Mouse (Mus musculus): ENCODE data around the gene Cops4. TPM values are rescaled to one million over a fixed set of nuclear protein-coding genes. Genes with fewer than 3 reads are reported as not detected.

Cops4 gene
- polyA plus RNA-seq, 1 experiment: 234 TPM

GRCm38 (mm10) chr5:100567258-100568032, 49.3 kb downstream of the Cops4 start:
- H3K4me3 ChIP-seq (ENCODE audit: insufficient read depth, low read depth, low read length): no peak overlapping the region
- no peak overlapping the region for H3K27ac ChIP-seq (ENCODE audit: insufficient read depth, low read depth, low read length)
- H3K4me1 ChIP-seq (ENCODE audit: control insufficient read depth, insufficient read depth, low read length): no peaks in the 10 kb centered on the region; the same call in 1 of the 2 replicates
- TF ChIP-seq CTCF (IDR thresholded peaks at IDR 0.05; ENCODE audit: insufficient read depth, low read depth, low read length) (no peak), POLR2A (IDR thresholded peaks at IDR 0.05; ENCODE audit: insufficient read depth, low read depth, low read length) (no peak)
- 78% methylated on average over 13 of the region's 13 CpGs for WGBS

GRCm38 (mm10) chr5:100568177-100568576, 50.1 kb downstream of the Cops4 start:
- Histone ChIP-seq H3K4me3 (ENCODE audit: insufficient read depth, low read depth, low read length) (no peak overlapping the region), H3K27ac (ENCODE audit: insufficient read depth, low read depth, low read length) (no peak overlapping the region), H3K4me1 (ENCODE audit: control insufficient read depth, insufficient read depth, low read length) (no peaks in the 10 kb centered on the region; the same call in 1 of the 2 replicates)
- WGBS: 91% methylated on average over 8 of the region's 8 CpGs
- TF ChIP-seq POLR2A (IDR thresholded peaks at IDR 0.05; ENCODE audit: insufficient read depth, low read depth, low read length) (no peak), CTCF (IDR thresholded peaks at IDR 0.05; ENCODE audit: insufficient read depth, low read depth, low read length) (no peak)

- 92% methylated on average over 3 of the region's 3 CpGs for WGBS
- Histone ChIP-seq H3K27ac (ENCODE audit: insufficient read depth, low read depth, low read length) (no peak overlapping the region), H3K4me3 (ENCODE audit: insufficient read depth, low read depth, low read length) (no peak overlapping the region), H3K4me1 (ENCODE audit: control insufficient read depth, insufficient read depth, low read length) (no peaks in the 10 kb centered on the region; the same call in 1 of the 2 replicates)
- TF ChIP-seq CTCF (IDR thresholded peaks at IDR 0.05; ENCODE audit: insufficient read depth, low read depth, low read length) (no peak), POLR2A (IDR thresholded peaks at IDR 0.05; ENCODE audit: insufficient read depth, low read depth, low read length) (no peak)
These were observed 50.7 kb downstream of the Cops4 start for GRCm38 (mm10) chr5:100568802-100569201.

- TF ChIP-seq CTCF (IDR thresholded peaks at IDR 0.05; ENCODE audit: insufficient read depth, low read depth, low read length) (no peak), POLR2A (IDR thresholded peaks at IDR 0.05; ENCODE audit: insufficient read depth, low read depth, low read length) (no peak)
- Histone ChIP-seq H3K27ac (ENCODE audit: insufficient read depth, low read depth, low read length) (no peak overlapping the region), H3K4me3 (ENCODE audit: insufficient read depth, low read depth, low read length) (no peak overlapping the region), H3K4me1 (ENCODE audit: control insufficient read depth, insufficient read depth, low read length) (no peaks in the 10 kb centered on the region; the same call in 1 of the 2 replicates)
- whole genome bisulfite sequencing: 81% methylated on average over 18 of the region's 18 CpGs
These were observed 51.3 kb downstream of the Cops4 start for GRCm38 (mm10) chr5:100569250-100569934.

DNA sequence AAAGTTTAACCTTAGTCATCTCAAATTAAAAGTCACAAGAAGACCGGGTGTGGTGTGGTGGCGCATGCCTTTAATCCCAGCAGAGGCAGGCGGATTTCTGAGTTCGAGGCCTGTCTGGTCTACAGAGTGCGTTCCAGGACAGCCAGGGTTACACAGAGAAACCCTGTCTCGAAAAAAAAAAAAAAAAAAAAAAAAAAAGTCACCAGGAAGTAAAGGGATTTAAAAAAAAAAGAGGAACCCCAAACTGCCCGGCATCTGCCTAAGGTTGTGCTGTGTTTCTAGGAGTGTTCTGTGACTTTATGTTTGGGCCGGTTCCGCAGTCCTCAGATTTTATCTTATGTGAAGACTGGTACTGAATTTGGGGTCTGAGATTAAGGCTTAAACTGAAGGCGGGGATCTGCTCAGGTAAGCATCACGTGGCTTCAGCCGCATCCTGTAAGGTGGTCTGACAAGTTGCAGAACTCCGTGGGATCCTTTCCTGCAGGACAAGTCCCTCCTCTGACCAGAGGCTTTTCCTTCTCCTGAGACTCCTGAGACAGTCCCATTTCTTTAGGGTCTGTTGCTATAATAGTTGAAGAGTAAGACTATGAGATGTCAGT, 52.0 kb downstream of the Cops4 start:
- TF ChIP-seq POLR2A (IDR thresholded peaks at IDR 0.05; ENCODE audit: insufficient read depth, low read depth, low read length) (no peak), CTCF (IDR thresholded peaks at IDR 0.05; ENCODE audit: insufficient read depth, low read depth, low read length) (no peak)
- Histone ChIP-seq H3K4me1 (ENCODE audit: control insufficient read depth, insufficient read depth, low read length) (no peaks in the 10 kb centered on the region; the same call in 1 of the 2 replicates), H3K27ac (ENCODE audit: insufficient read depth, low read depth, low read length) (no peak overlapping the region), H3K4me3 (ENCODE audit: insufficient read depth, low read depth, low read length) (no peak overlapping the region)
- 74% methylated on average over 13 of the region's 13 CpGs for WGBS

DNA sequence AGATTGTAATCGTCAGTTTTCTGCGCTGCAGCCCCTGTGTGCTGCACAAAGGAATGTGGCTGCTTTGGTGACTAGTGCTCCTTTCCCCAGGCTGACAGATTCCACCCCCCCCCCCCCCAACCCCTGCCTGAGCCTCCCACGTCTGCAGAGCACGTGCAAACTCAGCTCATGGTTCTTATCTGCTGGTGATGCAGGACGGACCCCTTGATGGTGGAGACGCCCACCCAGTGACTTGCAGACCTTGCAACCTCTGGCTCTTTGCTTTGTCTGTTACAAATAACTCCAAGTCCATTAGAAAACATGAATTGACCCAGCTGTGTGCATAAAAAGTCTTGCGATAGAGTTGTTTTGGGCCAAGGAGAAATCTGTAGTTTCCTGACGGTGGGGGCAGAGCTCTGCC, 52.6 kb downstream of the Cops4 start:
- TF ChIP-seq POLR2A (IDR thresholded peaks at IDR 0.05; ENCODE audit: insufficient read depth, low read depth, low read length) (no peak), CTCF (IDR thresholded peaks at IDR 0.05; ENCODE audit: insufficient read depth, low read depth, low read length) (no peak)
- Histone ChIP-seq H3K4me1 (ENCODE audit: control insufficient read depth, insufficient read depth, low read length) (no peaks in the 10 kb centered on the region; the same call in 1 of the 2 replicates), H3K4me3 (ENCODE audit: insufficient read depth, low read depth, low read length) (no peak overlapping the region), H3K27ac (ENCODE audit: insufficient read depth, low read depth, low read length) (no peak overlapping the region)
- WGBS: 25% methylated on average over 8 of the region's 8 CpGs

- no peak for TF ChIP-seq CTCF (IDR thresholded peaks at IDR 0.05; ENCODE audit: insufficient read depth, low read depth, low read length)
- no peak for TF ChIP-seq POLR2A (IDR thresholded peaks at IDR 0.05; ENCODE audit: insufficient read depth, low read depth, low read length)
- Histone ChIP-seq H3K4me3 (ENCODE audit: insufficient read depth, low read depth, low read length) (no peak within 1 kb of the TSS), H3K4me1 (ENCODE audit: control insufficient read depth, insufficient read depth, low read length) (no peaks in the 10 kb centered on the region; the same call in 1 of the 2 replicates), H3K27ac (ENCODE audit: insufficient read depth, low read depth, low read length) (no peak within 1 kb of the TSS)
- WGBS: 38% methylated on average over 7 of the region's 7 CpGs
These were observed 54.0 kb downstream of the Cops4 start, which contains the start of gene Plac8 for GRCm38 (mm10) chr5:100572069-100572468. Plac8 (minus strand) TSS chr5:100572245.

DNA sequence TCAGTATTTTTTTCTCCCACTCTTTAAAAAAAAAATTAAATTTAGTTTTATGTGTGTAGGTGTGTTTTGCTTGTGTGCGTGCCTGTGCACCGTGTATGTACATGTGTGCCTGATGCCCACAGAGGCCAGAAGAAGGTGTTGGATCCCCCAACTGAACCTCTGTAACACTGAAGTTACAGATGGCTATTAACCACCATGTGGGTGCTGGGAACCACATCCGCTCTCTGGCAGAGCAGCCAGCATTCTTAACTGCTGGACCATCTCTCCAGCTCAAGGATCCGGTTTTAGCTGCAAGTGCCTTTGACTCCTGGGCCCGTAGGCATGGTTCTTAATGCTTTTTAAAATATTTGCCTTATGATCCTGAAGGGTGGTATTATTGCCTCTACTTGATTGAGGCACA, 55.1 kb downstream of the Cops4 start:
- WGBS: 93% methylated on average over 5 of the region's 5 CpGs
- H3K4me3 ChIP-seq (ENCODE audit: insufficient read depth, low read depth, low read length): no peak overlapping the region
- no peak overlapping the region for H3K27ac ChIP-seq (ENCODE audit: insufficient read depth, low read depth, low read length)
- no peak for TF ChIP-seq POLR2A (IDR thresholded peaks at IDR 0.05; ENCODE audit: insufficient read depth, low read depth, low read length)
- TF ChIP-seq CTCF (IDR thresholded peaks at IDR 0.05; ENCODE audit: insufficient read depth, low read depth, low read length): no peak
- no peaks in the 10 kb centered on the region; the same call in 1 of the 2 replicates for H3K4me1 ChIP-seq (ENCODE audit: control insufficient read depth, insufficient read depth, low read length)
